Mouse (Mus musculus) kidney, postnatal 4 days (tissue): ENCODE data around the gene Nt5e.
A peak's percentile ranks its signal among the peaks of the same experiment; 100 is the strongest.

Experiments
- DNase-seq, 2 experiments: peaks; one replicate each; pipeline ENCODE4 v3.0.0; 2021; ENCODE audit warnings: mixed read lengths in 2 of 2

The Nt5e gene

GRCm38 (mm10) chr9:88346857-88347256, 19.9 kb downstream of the Nt5e start:
- DNase-seq: no peak

GRCm38 (mm10) chr9:88348623-88349022, 21.6 kb downstream of the Nt5e start:
- no peak for DNase-seq

GRCm38 (mm10) chr9:88350317-88350716, 23.3 kb downstream of the Nt5e start:
- DNase-seq: no peak

- no peak for DNase-seq
Measured at GRCm38 (mm10) chr9:88351163-88351562, 24.2 kb downstream of the Nt5e start.

GRCm38 (mm10) chr9:88352741-88353140, 25.7 kb downstream of the Nt5e start:
- no peak for DNase-seq

GRCm38 (mm10) chr9:88353459-88353858, 26.5 kb downstream of the Nt5e start:
- no peak for DNase-seq

- no peak for DNase-seq
Measured at GRCm38 (mm10) chr9:88357173-88357572, 30.2 kb downstream of the Nt5e start.

- no peak for DNase-seq
Measured at GRCm38 (mm10) chr9:88359140-88359539, 32.1 kb downstream of the Nt5e start.

GRCm38 (mm10) chr9:88361211-88361909, 34.4 kb downstream of the Nt5e start:
- peak; percentile 14 to 30 for DNase-seq

GRCm38 (mm10) chr9:88362055-88362850, 35.3 kb downstream of the Nt5e start:
- no peak for DNase-seq

- no peak for DNase-seq
Measured at GRCm38 (mm10) chr9:88363102-88363501, 36.1 kb downstream of the Nt5e start.

GRCm38 (mm10) chr9:88366308-88366707, 39.3 kb downstream of the Nt5e start:
- DNase-seq: no peak

GRCm38 (mm10) chr9:88366819-88367218, 39.8 kb downstream of the Nt5e start:
- DNase-seq: no peak

GRCm38 (mm10) chr9:88367322-88367721, 40.3 kb downstream of the Nt5e start:
- DNase-seq: no peak

GRCm38 (mm10) chr9:88367751-88368150, 40.8 kb downstream of the Nt5e start:
- no peak for DNase-seq

GRCm38 (mm10) chr9:88368476-88368875, 41.5 kb downstream of the Nt5e start:
- no peak for DNase-seq

- DNase-seq: no peak
Measured at GRCm38 (mm10) chr9:88369666-88370065, 42.7 kb downstream of the Nt5e start.

GRCm38 (mm10) chr9:88371201-88371600, 44.2 kb downstream of the Nt5e start:
- no peak for DNase-seq

GRCm38 (mm10) chr9:88373001-88373400, 46.0 kb downstream of the Nt5e start:
- DNase-seq: no peak

- DNase-seq: no peak
Measured at GRCm38 (mm10) chr9:88377483-88377882, 50.5 kb downstream of the Nt5e start.

- no peak for DNase-seq
Measured at GRCm38 (mm10) chr9:88379057-88379456, 52.1 kb downstream of the Nt5e start.

GRCm38 (mm10) chr9:88380076-88380475, 53.1 kb downstream of the Nt5e start:
- DNase-seq: no peak

- no peak for DNase-seq
Measured at GRCm38 (mm10) chr9:88380542-88380941, 53.5 kb downstream of the Nt5e start.

- DNase-seq: no peak
Measured at GRCm38 (mm10) chr9:88388826-88389225, 61.8 kb downstream of the Nt5e start.
